Mouse (Mus musculus): Measurements from ENCODE around the gene Esp36. TPM values are rescaled to one million over a fixed set of nuclear protein-coding genes. Genes with fewer than 3 reads are reported as not detected.
"Not testable (repeated sequence)": the region's sequence is repeated elsewhere in the genome, so short reads cannot be mapped to it uniquely, and the experiment has no call there.

The Esp36 gene
- total RNA-seq (2021), result not detected
- long read RNA-seq, result 0 reads

DNA sequence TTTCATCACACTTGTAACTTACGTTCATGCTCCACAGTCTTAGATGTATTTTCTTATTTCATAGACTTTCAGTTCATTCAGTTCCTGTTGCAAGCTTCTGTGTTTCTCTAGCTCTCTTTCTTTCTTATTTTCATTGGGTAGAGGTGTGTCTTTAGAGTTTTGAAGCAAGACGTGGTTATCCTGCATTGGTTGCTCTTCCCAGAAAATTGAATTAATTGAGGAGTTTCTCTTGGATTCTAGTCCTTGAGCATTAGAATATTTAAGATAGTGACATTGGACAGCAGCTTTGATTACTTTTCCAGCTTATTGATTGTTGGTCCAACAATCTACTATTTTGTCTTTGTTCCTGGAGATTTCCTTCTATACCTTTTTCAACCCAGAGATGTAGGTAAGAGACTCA, at the start of gene Esp36:
TSS of gene Esp36 (minus strand) at position 101 of the 400 bp plus-strand sequence.
- no peak for DNase-seq (ENCODE audit: low spot score in 2 of 2)

- not testable (repeated sequence) for DNase-seq (ENCODE audit: low spot score in 2 of 2)
Observed at GRCm38 (mm10) chr17:38456206-38456605, 36.2 kb upstream of the Esp36 start.

DNA sequence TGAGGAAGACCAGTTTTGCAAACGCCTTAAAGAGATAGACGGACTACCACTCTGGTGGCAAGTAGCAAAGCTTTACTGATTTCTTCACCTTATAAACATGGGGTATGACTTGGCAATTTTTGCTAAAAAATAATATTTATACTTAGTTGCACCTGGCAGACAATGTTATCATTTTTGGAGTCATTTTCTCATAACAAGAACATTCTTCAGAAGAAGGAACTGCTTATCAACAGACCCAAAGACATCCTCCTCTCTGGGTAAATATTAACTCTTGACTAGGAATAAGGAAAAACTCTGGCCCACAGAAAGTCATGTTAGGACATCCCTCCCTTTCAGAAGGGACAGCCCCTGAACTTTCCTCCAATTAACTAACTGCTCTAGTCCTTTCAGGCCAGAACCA, 30.7 kb upstream of the Esp36 start:
- no peak for DNase-seq (ENCODE audit: low spot score in 2 of 2)

GRCm38 (mm10) chr17:38406135-38406534, 13.8 kb downstream of the Esp36 start:
- no peak for DNase-seq (ENCODE audit: low spot score in 2 of 2)

GRCm38 (mm10) chr17:38391821-38392220, 28.2 kb downstream of the Esp36 start:
- DNase-seq (ENCODE audit: low spot score in 2 of 2), result no peak

Other genes starting within 250 kb of the Esp36 start
- not detected for gene Olfr134, start 248.8 kb downstream of the Esp36 start, total RNA-seq (2021)
- gene Olfr135, start 215.8 kb downstream of the Esp36 start, total RNA-seq (2021), result not detected
- gene Olfr138, start 159.2 kb downstream of the Esp36 start, total RNA-seq (2021), result not detected
- not detected for gene Olfr137, start 112.6 kb downstream of the Esp36 start, total RNA-seq (2021)
- gene Olfr136, start 90.4 kb downstream of the Esp36 start, total RNA-seq (2021), result not detected
- not detected for gene Esp34, start 134.0 kb upstream of the Esp36 start, total RNA-seq (2021)
- not detected for gene Esp31, start 219.3 kb upstream of the Esp36 start, total RNA-seq (2021)